Comparison of ENCODE assay signal across 7 mouse cellular contexts in the genomic region with DNA sequence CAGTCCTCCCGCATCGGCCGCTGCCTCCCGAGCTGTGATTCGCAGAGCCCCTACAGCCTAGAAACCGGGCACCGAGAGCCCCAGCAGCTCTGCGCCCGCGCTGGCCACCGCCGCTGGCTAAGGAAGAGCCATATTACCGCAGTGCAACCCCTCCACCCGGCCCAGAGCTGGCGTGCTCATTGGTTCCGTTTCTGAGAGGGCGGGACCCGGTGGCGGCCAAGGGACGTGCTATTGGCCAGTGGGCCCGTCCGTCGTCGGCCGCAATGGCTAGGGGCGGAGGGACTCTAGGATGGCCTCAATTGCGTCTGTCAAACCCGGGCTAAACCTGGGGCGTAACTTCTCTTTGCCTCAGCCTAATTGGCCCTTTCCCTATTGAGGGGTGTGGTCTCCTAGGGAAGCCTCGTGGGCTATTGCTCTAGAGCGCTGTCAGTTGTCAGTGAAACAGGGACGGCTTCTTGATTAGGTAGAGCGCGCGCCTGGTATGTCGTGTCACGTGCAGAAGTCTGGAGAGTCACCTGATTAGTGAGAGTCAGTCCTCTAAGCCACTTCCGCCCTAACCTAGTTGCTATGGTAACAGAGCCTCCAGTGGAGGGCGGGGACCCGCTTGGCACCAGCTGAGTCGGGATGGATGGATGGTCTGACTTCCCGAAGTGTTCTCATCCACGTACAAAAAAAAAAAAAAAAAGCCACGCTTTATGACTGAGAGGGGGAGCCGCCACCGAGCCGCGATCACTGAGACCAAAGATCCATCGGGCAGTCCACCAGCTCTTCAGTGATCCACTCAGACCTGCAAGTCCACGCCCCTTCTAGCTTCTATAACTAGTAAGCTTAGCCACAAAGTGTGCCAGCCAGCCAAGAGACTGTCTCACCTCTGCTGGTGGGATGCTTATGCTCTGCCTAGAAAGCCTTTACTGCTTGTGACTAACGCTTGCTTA. TPM values are rescaled to one million over a fixed set of nuclear protein-coding genes. Genes with fewer than 3 reads are reported as not detected.
A peak's percentile ranks its signal among the peaks of the same experiment; 100 is the strongest.
DNase-seq lines count a peak whose midpoint lies in the region; ATAC-seq lines count a peak whose summit lies in the region.

Uvrag (minus strand) TSS at position 158 of the 935 bp plus-strand sequence.

- no peaks in the 10 kb centered on the region for H3K36me3 ChIP-seq in intestine, embryonic 15.5 days
- no peaks in the 10 kb centered on the region for H3K36me3 ChIP-seq in midbrain, embryonic 10.5 days

- H3K4me1 ChIP-seq in intestine, embryonic 15.5 days (replicated peaks): peaks cover 17% of the 10 kb centered on the region
- peaks cover 29% of the 10 kb centered on the region for H3K4me1 ChIP-seq in midbrain, embryonic 10.5 days

- peak; percentile 100 for DNase-seq in adrenal gland, adult 2 months
- DNase-seq in embryo, embryonic 11.5 days (ENCODE audit: low read depth, low spot score): peak; percentile 95
- peak; percentile 98 to 99 for DNase-seq in gastrocnemius, postnatal 36 days
- DNase-seq in left cerebral cortex, postnatal 25 days (ENCODE audit: low spot score in 2 of 2): peak; percentile 99 to 100
- peak; percentile 99 for DNase-seq in midbrain, embryonic 10.5 days (ENCODE audit: low spot score)
- DNase-seq in right cerebral cortex, postnatal 4 days: peak; percentile 97

- ATAC-seq in intestine, embryonic 15.5 days: peak; percentile 98

- peak within 1 kb of the TSS; percentile 81 for H3K9ac ChIP-seq in intestine, embryonic 15.5 days

- H3K4me2 ChIP-seq in intestine, embryonic 15.5 days (replicated peaks): peak within 1 kb of the TSS; percentile 74

- no peaks in the 10 kb centered on the region for H3K9me3 ChIP-seq in intestine, embryonic 15.5 days
- H3K9me3 ChIP-seq in midbrain, embryonic 10.5 days (replicated peaks): no peaks in the 10 kb centered on the region

- under 1% methylated on average over 51 of the region's 51 CpGs for WGBS in intestine, embryonic 15.5 days
- WGBS in midbrain, embryonic 10.5 days: under 1% methylated on average over 51 of the region's 51 CpGs

- peak within 1 kb of the TSS; percentile 93 for H3K27ac ChIP-seq in intestine, embryonic 15.5 days
- peak within 1 kb of the TSS; percentile 85 for H3K27ac ChIP-seq in midbrain, embryonic 10.5 days (replicated peaks)

- no peaks in the 10 kb centered on the region for H3K27me3 ChIP-seq in intestine, embryonic 15.5 days (replicated peaks)
- H3K27me3 ChIP-seq in midbrain, embryonic 10.5 days (ENCODE audit: low read depth, poor library complexity, severe bottlenecking): peaks cover 20% of the 10 kb centered on the region; the same call in 1 of the 2 replicates

- peak within 1 kb of the TSS; percentile 88 for H3K4me3 ChIP-seq in intestine, embryonic 15.5 days (replicated peaks)
- peak within 1 kb of the TSS; percentile 81 for H3K4me3 ChIP-seq in midbrain, embryonic 10.5 days

- intact Hi-C loops in gastrocnemius, postnatal 36 days (cut with DNase I): no loop called here
- intact Hi-C loops in left cerebral cortex, postnatal 25 days (cut with DNase I): loop anchor here (5.0 kb wide), 1 partner anchor 126 kb away; the partner anchor contains the start of gene Map6

RNA-seq across cellular contexts. Expression of gene Uvrag, which starts in this region (rescaled TPM):
- total RNA-seq in adrenal gland, adult 2 months (2021): 10 to 100 TPM; 18.5 to 30.0 TPM
- 50.4 and 60.6 TPM in 2 replicates for polyA plus RNA-seq in adrenal gland, adult 2 months (2012; rRNA removed)
- total RNA-seq in gastrocnemius, postnatal 36 days (2021): 1 to 10 TPM; 8.6 to 9.7 TPM
- 20.5 and 20.9 TPM in 2 replicates for polyA plus RNA-seq in intestine, embryonic 15.5 days (2015; fragmentation: Nextera tagmentation; extraction: Ambion mirVana)
- total RNA-seq in left cerebral cortex, postnatal 25 days (2021): 10 to 100 TPM; 50.9 to 56.3 TPM
- polyA plus RNA-seq in midbrain, embryonic 10.5 days (2016; fragmentation: Nextera tagmentation; extraction: Ambion mirVana): 9.7 and 10.0 TPM in 2 replicates

Comparison
In these comparisons a context has a peak if more than half of its experiments do, and no peak if none do; other contexts are left out.
1. Peak in every context shown above with its lines: DNase-seq, ATAC-seq, H3K4me3 ChIP-seq and H3K27ac ChIP-seq.